Mouse (Mus musculus): ENCODE results near the gene Il16.

Gene Il16

DNA sequence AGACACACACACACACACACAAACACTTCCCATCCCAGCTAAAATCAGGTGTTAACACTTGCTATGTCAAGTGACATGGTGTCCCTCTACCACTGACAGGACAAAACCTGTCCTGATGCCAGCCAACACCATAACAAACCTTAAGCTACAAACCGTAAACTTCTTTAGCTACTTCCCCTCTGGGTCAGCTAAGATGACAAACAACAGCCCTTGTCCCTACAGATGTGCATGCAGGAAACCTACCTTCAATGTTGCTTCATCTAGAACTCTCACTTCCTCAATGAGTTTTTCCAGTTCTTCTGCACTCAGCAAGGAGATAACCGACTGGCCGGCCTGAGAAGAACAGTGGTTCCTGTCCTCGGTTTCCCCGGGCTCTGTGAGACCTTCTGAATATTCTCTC lies 94.9 kb downstream of the Il16 start:
- in situ Hi-C loops (cut with MboI, MseI): loop anchor here (10.0 kb wide), 1 partner anchor 514 kb away; no protein-coding TSS in a partner anchor

DNA sequence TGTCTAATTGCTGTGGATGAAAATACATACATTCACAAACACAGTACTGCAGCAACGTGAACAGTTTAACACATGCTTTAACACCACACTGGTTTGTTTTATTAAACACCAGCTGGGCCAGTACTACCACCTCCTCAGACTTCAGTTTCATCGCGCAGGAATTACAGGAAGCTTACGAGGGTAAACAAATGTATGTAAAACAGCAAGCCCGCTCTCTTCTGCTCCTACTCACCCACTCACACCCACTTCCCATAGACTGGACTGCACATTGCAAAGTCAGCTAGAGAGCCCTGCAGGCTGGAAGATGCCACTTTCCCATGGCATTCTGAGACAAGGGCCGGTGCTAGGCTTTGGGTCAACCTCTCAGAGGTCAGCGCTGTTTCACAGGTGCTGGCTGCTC lies 96.7 kb downstream of the Il16 start:
- in situ Hi-C loops (cut with MboI, MseI): loop anchor here (5.0 kb wide), 1 partner anchor 782 kb away; the partner anchor contains the start of gene Mex3b

- in situ Hi-C loops (cut with MboI, MseI): loop anchor here (5.0 kb wide), 1 partner anchor 778 kb away; the partner anchor contains the start of gene Mex3b
Observed at GRCm38 (mm10) chr7:83645476-83645875, 100.0 kb downstream of the Il16 start.

GRCm38 (mm10) chr7:83644761-83645160 lies 100.8 kb downstream of the Il16 start:
- in situ Hi-C loops (cut with MboI, MseI): loop anchor here (5.0 kb wide), 2 partner anchors 248 to 777 kb away; partner anchors contain the start of gene Mex3b

- in situ Hi-C loops (cut with MboI, MseI): loop anchor here (5.0 kb wide), 1 partner anchor 249 kb away; no protein-coding TSS in a partner anchor
Observed at GRCm38 (mm10) chr7:83643581-83643980, 101.9 kb downstream of the Il16 start.

DNA sequence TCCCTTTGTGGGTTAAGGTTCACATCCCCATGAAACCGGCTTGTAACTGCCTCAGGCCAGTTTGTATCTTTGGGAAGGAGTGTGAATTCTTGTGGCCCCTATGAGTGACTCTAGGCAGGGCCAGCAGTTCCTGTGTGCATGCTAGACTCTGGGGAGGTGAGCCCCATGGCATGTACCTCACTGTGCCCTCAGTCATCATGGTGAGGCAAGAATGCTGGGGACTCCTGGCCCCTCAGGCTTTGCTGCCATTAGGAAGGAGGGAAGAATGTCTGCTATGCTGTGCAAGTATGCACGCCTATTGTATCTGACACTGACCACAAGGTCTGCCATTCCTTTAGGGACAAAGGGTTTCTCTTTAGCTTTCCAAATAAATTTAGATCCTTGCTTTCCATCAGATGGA lies 104.4 kb downstream of the Il16 start:
- in situ Hi-C loops (cut with MboI, MseI): loop anchor here (5.0 kb wide), 1 partner anchor 251 kb away; no protein-coding TSS in a partner anchor

GRCm38 (mm10) chr7:83640581-83640980 lies 104.9 kb downstream of the Il16 start:
- in situ Hi-C loops (cut with MboI, MseI): loop anchor here (5.0 kb wide), 1 partner anchor 252 kb away; no protein-coding TSS in a partner anchor

DNA sequence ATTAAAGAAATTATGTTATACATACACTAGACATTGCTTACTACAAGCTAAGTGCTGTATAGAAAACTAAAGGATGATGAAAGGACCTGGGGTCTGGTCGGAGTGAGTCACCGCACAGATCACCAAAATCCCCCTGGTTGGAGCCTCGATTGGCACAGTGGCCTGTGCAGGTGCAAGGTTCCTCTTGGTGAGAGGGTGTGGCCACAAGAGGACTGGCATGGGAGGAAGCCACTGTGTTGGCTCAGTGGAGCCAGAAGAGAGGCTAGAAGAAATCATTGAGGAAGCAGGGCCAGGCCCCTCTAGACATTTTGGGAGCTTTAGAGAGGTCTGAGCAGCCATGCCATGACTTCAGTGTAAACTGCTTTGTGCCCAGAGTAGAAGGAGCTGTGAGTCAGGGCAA lies 106.4 kb downstream of the Il16 start:
- in situ Hi-C loops (cut with MboI, MseI): no loop called here

DNA sequence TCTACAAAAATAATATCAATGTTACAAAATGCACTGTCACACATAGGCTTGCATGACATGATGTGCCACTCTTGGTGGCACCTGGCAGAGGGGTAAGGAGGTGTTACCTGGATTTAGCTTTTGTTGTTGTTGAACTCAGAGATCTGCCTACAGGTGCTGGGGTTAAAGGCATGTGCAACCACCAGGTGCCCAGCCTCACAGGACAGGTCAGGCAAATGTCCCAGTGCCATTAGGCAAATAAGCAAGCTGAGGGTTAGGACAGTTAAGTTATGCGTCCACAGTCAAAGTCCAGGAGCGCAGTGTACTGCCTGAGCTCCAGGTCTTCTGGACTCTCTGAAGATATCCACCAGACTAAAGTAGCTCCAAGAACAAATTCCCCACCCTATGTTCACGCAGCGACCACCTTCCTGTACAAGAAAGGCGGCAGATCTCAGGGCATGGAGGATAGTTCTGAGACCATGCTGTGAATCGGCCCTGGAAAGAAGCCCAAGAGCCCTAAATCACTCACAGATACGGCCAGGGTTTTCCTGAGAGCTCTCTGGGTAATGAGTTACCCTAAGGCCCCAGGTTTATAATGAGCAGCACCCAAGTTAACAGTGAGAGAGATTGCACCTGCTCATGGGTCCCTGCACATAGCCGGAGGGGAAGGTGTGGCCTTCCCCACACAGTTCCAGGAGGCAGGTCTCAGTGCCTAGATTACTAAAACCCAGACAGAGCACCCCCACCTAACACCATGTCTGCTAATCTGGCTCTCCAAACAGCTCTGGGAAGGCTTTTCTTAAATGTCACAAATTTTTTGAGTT lies 107.5 kb downstream of the Il16 start:
- in situ Hi-C loops (cut with MboI, MseI): no loop called here

GRCm38 (mm10) chr7:83636425-83636824 lies 109.1 kb downstream of the Il16 start:
- in situ Hi-C loops (cut with MboI, MseI): no loop called here

- in situ Hi-C loops (cut with MboI, MseI): no loop called here
Observed at GRCm38 (mm10) chr7:83635726-83636125, 109.8 kb downstream of the Il16 start.

GRCm38 (mm10) chr7:83633856-83634255 lies 111.7 kb downstream of the Il16 start:
- in situ Hi-C loops (cut with MboI, MseI): no loop called here

DNA sequence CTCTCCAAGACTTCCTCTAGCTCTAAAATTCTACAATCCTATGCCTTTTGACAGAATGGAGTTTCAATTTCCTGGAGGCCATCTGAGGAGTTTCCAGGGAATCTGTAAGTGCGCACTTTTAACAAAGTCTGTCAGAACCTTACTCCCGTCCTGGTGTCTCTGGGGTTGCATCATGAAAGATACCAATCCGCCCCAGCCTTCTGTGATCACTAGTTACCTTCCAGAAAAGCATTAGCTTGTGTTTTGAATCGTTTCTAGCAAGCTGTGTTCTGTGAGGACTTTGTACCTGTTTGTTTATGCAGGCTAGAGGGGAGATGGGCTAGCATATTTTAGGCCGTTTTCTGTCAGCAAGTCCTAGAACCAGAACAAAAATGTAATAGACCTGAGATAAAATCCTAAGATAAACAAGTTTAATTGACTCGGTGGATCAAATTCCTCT lies 112.8 kb downstream of the Il16 start:
- in situ Hi-C loops (cut with MboI, MseI): no loop called here

DNA sequence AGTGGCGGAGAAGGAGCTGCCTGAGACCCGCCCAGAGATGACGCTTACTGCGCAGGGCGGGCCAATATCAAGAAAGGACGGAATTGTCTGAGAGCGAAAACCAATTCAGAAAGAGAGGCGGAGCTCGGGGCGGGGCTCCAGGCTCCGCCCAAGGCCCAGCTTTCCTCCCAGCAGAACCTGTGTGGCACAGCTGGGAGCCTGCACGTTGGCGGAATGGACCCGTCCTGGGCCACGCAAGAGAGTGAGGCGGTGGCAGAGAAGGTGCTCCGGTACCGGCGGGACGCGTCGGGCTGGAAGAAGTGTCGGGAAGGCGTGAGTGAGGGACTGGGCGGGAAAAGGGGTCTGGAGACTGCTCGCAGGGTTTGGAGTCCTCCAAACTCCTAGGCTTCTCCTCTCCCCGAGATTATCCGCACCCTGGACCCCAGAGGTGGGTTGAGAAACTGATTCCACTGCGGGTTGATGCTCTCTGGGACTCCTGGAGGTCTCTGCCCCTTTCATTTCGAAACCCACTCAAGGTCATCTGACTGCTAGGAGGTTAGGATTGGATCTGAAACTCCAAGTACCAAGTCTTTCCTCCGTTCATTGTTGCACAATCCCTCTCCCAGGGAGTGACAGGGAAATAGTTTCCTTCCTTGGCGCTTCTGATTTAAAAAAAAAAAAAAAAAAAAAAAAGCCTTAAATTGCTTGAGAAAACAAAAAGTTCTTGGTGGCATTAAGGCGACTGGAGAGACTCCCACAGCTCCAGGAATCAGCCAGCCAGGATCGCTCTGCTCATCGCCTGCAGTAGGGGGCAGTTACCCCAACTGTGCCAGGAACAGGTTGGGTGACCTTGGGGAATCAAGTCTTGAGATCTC lies 113.5 kb downstream of the Il16 start, which contains the start of gene Stard5:
Stard5 (plus strand) TSS at position 132 of the 854 bp plus-strand sequence.
- in situ Hi-C loops (cut with MboI, MseI): no loop called here

DNA sequence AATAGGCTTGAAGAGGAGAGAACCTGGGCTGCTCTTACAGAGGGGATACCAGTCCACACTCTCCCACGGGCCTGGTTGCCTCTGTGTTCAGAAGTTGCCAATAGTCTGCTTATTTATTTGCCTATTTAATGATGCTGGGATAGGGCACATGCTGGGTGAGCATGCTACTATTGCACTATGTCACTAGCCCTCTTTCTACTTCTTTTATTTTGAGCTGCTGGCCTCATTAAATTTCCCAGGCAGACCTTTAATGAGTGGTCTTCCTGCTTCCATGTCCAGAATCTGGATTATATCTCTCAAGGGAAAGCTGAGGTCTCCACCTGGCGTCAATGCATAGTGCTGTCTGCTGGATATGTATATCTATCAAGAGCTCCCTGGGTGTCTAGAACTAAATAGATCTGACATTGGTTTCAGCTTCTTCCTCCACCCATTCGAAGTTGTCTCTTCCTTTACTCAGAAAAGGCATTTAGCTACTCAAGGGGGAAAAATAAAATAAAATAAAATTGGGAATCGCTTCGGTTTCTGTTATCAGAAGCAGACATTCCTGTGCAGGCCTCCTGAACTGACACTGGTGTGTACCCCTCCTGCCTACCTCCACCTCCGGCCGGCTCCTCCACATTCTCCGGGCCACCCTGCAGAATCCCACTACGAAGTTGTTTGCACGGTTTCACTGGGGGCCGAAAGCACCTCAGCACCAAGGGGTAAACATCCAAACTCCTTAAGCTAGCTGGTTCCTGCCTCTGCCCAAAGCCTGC lies 114.3 kb downstream of the Il16 start:
- in situ Hi-C loops (cut with MboI, MseI): no loop called here

GRCm38 (mm10) chr7:83627369-83627768 lies 118.2 kb downstream of the Il16 start:
- in situ Hi-C loops (cut with MboI, MseI): no loop called here

DNA sequence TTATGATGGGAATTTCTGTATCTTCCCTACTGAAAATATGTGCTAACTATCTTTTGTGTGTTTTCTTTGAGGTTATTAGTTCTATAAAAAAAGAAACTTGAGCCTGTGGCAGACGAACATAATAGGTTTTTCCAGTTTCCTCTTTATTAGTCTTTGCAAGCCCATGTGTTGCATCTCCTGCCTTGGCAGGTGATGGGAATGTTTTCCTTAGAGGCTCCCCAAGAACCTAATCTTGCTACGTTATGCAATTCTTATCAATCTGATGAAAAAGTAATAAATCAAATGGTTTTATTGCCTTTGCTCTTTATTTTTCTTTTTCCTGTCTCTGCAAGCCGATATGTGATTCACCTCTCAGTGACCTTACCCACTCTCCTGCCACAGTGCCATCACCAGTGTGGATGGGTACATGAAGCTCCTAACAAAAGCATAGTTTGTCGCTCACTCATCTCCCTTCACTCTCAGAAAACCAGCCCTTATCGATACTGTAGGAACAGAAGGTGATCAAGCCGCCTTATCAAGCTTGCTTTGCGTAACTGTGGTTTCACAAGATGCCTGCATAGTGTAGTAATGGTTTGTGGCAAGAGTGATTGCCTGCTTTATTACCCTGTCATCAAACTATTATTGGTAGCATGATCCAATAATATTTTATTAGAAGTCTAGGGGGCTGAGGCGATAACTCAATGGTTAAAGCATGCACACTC lies 118.8 kb downstream of the Il16 start:
- in situ Hi-C loops (cut with MboI, MseI): no loop called here

- in situ Hi-C loops (cut with MboI, MseI): no loop called here
Observed at GRCm38 (mm10) chr7:83624065-83624464, 121.5 kb downstream of the Il16 start.

- in situ Hi-C loops (cut with MboI, MseI): no loop called here
Observed at GRCm38 (mm10) chr7:83622582-83622981, 122.9 kb downstream of the Il16 start.

- in situ Hi-C loops (cut with MboI, MseI): no loop called here
Observed at GRCm38 (mm10) chr7:83618709-83619108, 126.8 kb downstream of the Il16 start.

DNA sequence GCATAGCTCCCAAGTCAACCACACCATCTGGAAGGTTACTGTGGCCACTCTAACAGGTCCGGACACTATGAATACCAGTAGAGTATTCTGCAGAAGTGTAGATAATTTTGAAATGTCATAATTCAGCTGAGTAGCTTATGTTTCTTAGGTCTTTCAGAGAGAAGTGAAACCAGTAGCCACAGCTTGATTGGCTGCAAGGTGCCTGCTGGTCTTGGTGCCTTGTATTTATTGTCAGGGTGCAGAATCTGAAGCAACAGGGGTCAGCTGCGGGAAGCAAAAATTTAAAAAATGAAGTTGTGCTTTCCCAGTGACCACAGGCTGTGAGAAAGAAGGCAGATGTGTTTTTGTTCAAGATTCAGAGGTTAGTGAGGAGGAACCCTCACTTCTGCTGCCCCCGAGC lies 129.3 kb downstream of the Il16 start:
- in situ Hi-C loops (cut with MboI, MseI): no loop called here

Measured in regulatory T cell (primary cell).